Mouse (Mus musculus): ENCODE measurements around the gene Tmem53. TPM values are rescaled to one million over a fixed set of nuclear protein-coding genes. Genes with fewer than 3 reads are reported as not detected.

The Tmem53 gene
- total RNA-seq, 1 experiment from 2014 or later: not detected

GRCm38 (mm10) chr4:117297819-117298218 lies 46.1 kb downstream of the Tmem53 start:
- ATAC-seq (replicated peaks in 1 of 2; ENCODE audit: insufficient read depth in 1 of 2, low FRiP score in 2 of 2, low TSS enrichment in 1 of 2, low read depth in 1 of 2, poor library complexity in 2 of 2, severe bottlenecking in 2 of 2): no peak

- ATAC-seq (replicated peaks in 1 of 2; ENCODE audit: insufficient read depth in 1 of 2, low FRiP score in 2 of 2, low TSS enrichment in 1 of 2, low read depth in 1 of 2, poor library complexity in 2 of 2, severe bottlenecking in 2 of 2): no peak
These were observed 48.2 kb downstream of the Tmem53 start for GRCm38 (mm10) chr4:117299921-117300320.

- ATAC-seq (replicated peaks in 1 of 2; ENCODE audit: insufficient read depth in 1 of 2, low FRiP score in 2 of 2, low TSS enrichment in 1 of 2, low read depth in 1 of 2, poor library complexity in 2 of 2, severe bottlenecking in 2 of 2): no peak
These were observed 50.5 kb downstream of the Tmem53 start for GRCm38 (mm10) chr4:117302027-117302806.

GRCm38 (mm10) chr4:117303581-117304238 lies 52.0 kb downstream of the Tmem53 start:
- ATAC-seq (replicated peaks in 1 of 2; ENCODE audit: insufficient read depth in 1 of 2, low FRiP score in 2 of 2, low TSS enrichment in 1 of 2, low read depth in 1 of 2, poor library complexity in 2 of 2, severe bottlenecking in 2 of 2): no peak

GRCm38 (mm10) chr4:117304239-117305025 lies 52.7 kb downstream of the Tmem53 start:
- no peak for ATAC-seq (replicated peaks in 1 of 2; ENCODE audit: insufficient read depth in 1 of 2, low FRiP score in 2 of 2, low TSS enrichment in 1 of 2, low read depth in 1 of 2, poor library complexity in 2 of 2, severe bottlenecking in 2 of 2)

- no peak for ATAC-seq (replicated peaks in 1 of 2; ENCODE audit: insufficient read depth in 1 of 2, low FRiP score in 2 of 2, low TSS enrichment in 1 of 2, low read depth in 1 of 2, poor library complexity in 2 of 2, severe bottlenecking in 2 of 2)
These were observed 53.7 kb downstream of the Tmem53 start for GRCm38 (mm10) chr4:117305461-117305860.

- no peak for ATAC-seq (replicated peaks in 1 of 2; ENCODE audit: insufficient read depth in 1 of 2, low FRiP score in 2 of 2, low TSS enrichment in 1 of 2, low read depth in 1 of 2, poor library complexity in 2 of 2, severe bottlenecking in 2 of 2)
These were observed 55.5 kb downstream of the Tmem53 start for GRCm38 (mm10) chr4:117307270-117307669.

- no peak for ATAC-seq (replicated peaks in 1 of 2; ENCODE audit: insufficient read depth in 1 of 2, low FRiP score in 2 of 2, low TSS enrichment in 1 of 2, low read depth in 1 of 2, poor library complexity in 2 of 2, severe bottlenecking in 2 of 2)
These were observed 57.7 kb downstream of the Tmem53 start for GRCm38 (mm10) chr4:117309427-117309826.

GRCm38 (mm10) chr4:117311891-117312290 lies 60.1 kb downstream of the Tmem53 start:
- no peak for ATAC-seq (replicated peaks in 1 of 2; ENCODE audit: insufficient read depth in 1 of 2, low FRiP score in 2 of 2, low TSS enrichment in 1 of 2, low read depth in 1 of 2, poor library complexity in 2 of 2, severe bottlenecking in 2 of 2)

- peak in 1 of 2 experiments; percentile 16; a peak in 1 of 4 replicates for ATAC-seq (replicated peaks in 1 of 2; ENCODE audit: insufficient read depth in 1 of 2, low FRiP score in 2 of 2, low TSS enrichment in 1 of 2, low read depth in 1 of 2, poor library complexity in 2 of 2, severe bottlenecking in 2 of 2)
These were observed 60.8 kb downstream of the Tmem53 start for GRCm38 (mm10) chr4:117312416-117313084.

- ATAC-seq (replicated peaks in 1 of 2; ENCODE audit: insufficient read depth in 1 of 2, low FRiP score in 2 of 2, low TSS enrichment in 1 of 2, low read depth in 1 of 2, poor library complexity in 2 of 2, severe bottlenecking in 2 of 2): no peak
These were observed 61.3 kb downstream of the Tmem53 start for GRCm38 (mm10) chr4:117313085-117313424.

GRCm38 (mm10) chr4:117314849-117315500 lies 63.2 kb downstream of the Tmem53 start:
- no peak for ATAC-seq (replicated peaks in 1 of 2; ENCODE audit: insufficient read depth in 1 of 2, low FRiP score in 2 of 2, low TSS enrichment in 1 of 2, low read depth in 1 of 2, poor library complexity in 2 of 2, severe bottlenecking in 2 of 2)

GRCm38 (mm10) chr4:117316800-117317199 lies 65.0 kb downstream of the Tmem53 start:
- no peak for ATAC-seq (replicated peaks in 1 of 2; ENCODE audit: insufficient read depth in 1 of 2, low FRiP score in 2 of 2, low TSS enrichment in 1 of 2, low read depth in 1 of 2, poor library complexity in 2 of 2, severe bottlenecking in 2 of 2)

- ATAC-seq (replicated peaks in 1 of 2; ENCODE audit: insufficient read depth in 1 of 2, low FRiP score in 2 of 2, low TSS enrichment in 1 of 2, low read depth in 1 of 2, poor library complexity in 2 of 2, severe bottlenecking in 2 of 2): no peak
These were observed 66.0 kb downstream of the Tmem53 start for GRCm38 (mm10) chr4:117317701-117318190.
